8 mouse cellular contexts compared by ENCODE assay signal in the genomic region with DNA sequence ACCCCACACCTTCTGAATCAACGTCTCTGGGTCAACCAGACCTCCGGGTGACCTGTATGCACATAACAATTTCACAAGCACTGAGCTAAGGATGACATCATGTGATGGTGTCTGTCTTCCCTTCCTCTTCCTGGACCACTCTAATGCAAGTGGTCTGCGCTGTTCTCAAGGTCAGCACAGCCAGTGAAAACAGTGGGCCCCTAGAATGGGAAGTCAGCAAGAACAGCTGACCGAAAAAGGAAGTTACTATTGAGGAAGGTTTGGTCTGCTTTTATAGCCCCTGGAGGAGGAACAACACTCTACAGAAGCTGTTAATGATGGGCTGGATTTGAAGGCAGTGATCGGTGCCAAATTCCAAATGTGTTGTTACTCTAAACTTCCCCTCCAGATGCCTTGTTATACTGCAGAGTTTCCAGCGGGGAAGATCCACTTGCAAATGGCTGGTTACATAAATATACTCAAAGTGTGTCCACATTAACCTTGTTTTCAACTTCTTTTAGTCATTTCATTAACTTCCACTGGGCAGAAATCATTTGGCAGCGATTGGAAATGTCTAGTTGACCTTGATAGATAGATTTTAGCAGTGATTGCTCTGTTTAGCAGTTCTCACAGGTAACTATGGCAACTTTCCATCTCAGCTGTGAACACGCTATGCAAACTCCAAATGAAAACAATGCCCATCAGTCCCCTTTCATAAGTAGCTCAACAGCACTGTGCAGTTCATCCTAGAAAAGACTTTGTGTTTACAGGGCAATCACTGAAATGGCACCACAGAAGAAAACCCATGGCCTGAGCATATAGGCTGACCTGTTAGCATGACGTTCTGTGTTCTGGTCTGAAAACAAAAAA.
DNase-seq lines count a peak whose midpoint lies in the region; ATAC-seq lines count a peak whose summit lies in the region.

No protein-coding gene starts in this region.

- DNase-seq in CD4-positive, CD25-positive, alpha-beta regulatory T cell, adult 2 months (ENCODE audit: low read depth, low spot score): peak; percentile 43
- no peak for DNase-seq in heart, embryonic 10.5 days (ENCODE audit: low spot score)
- DNase-seq in left cerebral cortex, postnatal 14 days (ENCODE audit: low spot score in 2 of 2): peak; percentile 40 to 84
- DNase-seq in embryo, embryonic 9.5 days (ENCODE audit: extremely low spot score): no peak
- DNase-seq in thymus, postnatal 14 days: no peak

- ATAC-seq in forebrain, embryonic 16.5 days: peak; percentile 47; the same call in 1 of the 2 replicates
- ATAC-seq in forebrain, embryonic 13.5 days: no peak; the same call in 1 of the 2 replicates
- peak; percentile 94 for ATAC-seq in monocyte, adult 5-6 weeks (replicated peaks; ENCODE audit: insufficient number of reproducible peaks, low FRiP score, low TSS enrichment, poor library complexity, severe bottlenecking)

- intact Hi-C loops in left cerebral cortex, postnatal 14 days (cut with DNase I): no loop called here

- H3K4me1 ChIP-seq in forebrain, embryonic 16.5 days (replicated peaks; ENCODE audit: control insufficient read depth, insufficient read depth, low read length): peaks cover 23% of the 10 kb centered on the region
- peaks cover 33% of the 10 kb centered on the region for H3K4me1 ChIP-seq in forebrain, embryonic 13.5 days
- peaks cover 28% of the 10 kb centered on the region for H3K4me1 ChIP-seq in heart, embryonic 10.5 days

- WGBS in forebrain, embryonic 16.5 days: 55% methylated on average over 9 of the region's 9 CpGs
- WGBS in forebrain, embryonic 13.5 days: 65% methylated on average over 9 of the region's 9 CpGs
- 67% methylated on average over 9 of the region's 9 CpGs for WGBS in heart, embryonic 10.5 days

- no peaks in the 10 kb centered on the region for H3K36me3 ChIP-seq in forebrain, embryonic 16.5 days (ENCODE audit: control insufficient read depth, insufficient read depth)
- H3K36me3 ChIP-seq in forebrain, embryonic 13.5 days (ENCODE audit: poor library complexity, severe bottlenecking): no peaks in the 10 kb centered on the region
- H3K36me3 ChIP-seq in heart, embryonic 10.5 days: no peaks in the 10 kb centered on the region

- no peaks in the 10 kb centered on the region for H3K27me3 ChIP-seq in forebrain, embryonic 16.5 days (replicated peaks; ENCODE audit: control insufficient read depth, insufficient read depth, low read length)
- H3K27me3 ChIP-seq in forebrain, embryonic 13.5 days: no peaks in the 10 kb centered on the region
- H3K27me3 ChIP-seq in heart, embryonic 10.5 days (ENCODE audit: insufficient read depth, poor library complexity, severe bottlenecking): no peaks in the 10 kb centered on the region

- H3K9ac ChIP-seq in forebrain, embryonic 16.5 days (replicated peaks; ENCODE audit: low read depth, low read length): no peak overlapping the region
- no peak overlapping the region for H3K9ac ChIP-seq in forebrain, embryonic 13.5 days

- H3K9me3 ChIP-seq in forebrain, embryonic 16.5 days (ENCODE audit: control insufficient read depth, low read length): no peaks in the 10 kb centered on the region
- H3K9me3 ChIP-seq in forebrain, embryonic 13.5 days (replicated peaks): no peaks in the 10 kb centered on the region
- no peaks in the 10 kb centered on the region for H3K9me3 ChIP-seq in heart, embryonic 10.5 days

- no peak overlapping the region for H3K4me2 ChIP-seq in forebrain, embryonic 16.5 days (ENCODE audit: low read length)
- no peak overlapping the region for H3K4me2 ChIP-seq in forebrain, embryonic 13.5 days

- no peak overlapping the region for H3K4me3 ChIP-seq in forebrain, embryonic 16.5 days (replicated peaks; ENCODE audit: low read length)
- no peak overlapping the region for H3K4me3 ChIP-seq in forebrain, embryonic 13.5 days
- no peak overlapping the region for H3K4me3 ChIP-seq in heart, embryonic 10.5 days

- no peak overlapping the region for H3K27ac ChIP-seq in forebrain, embryonic 16.5 days (ENCODE audit: low read length)
- H3K27ac ChIP-seq in forebrain, embryonic 13.5 days: no peak overlapping the region
- peak overlapping the region; percentile 56; the same call in 1 of the 2 replicates for H3K27ac ChIP-seq in heart, embryonic 10.5 days

Comparison
In these comparisons a context has a peak if more than half of its experiments do, and no peak if none do; other contexts are left out.
1. DNase-seq: peak in CD4-positive, CD25-positive, alpha-beta regulatory T cell, adult 2 months (single experiment) and left cerebral cortex, postnatal 14 days (2 of 2); none in heart, embryonic 10.5 days (single experiment), embryo, embryonic 9.5 days (single experiment) and thymus, postnatal 14 days (single experiment).